Mouse (Mus musculus) stomach, postnatal 0 days (tissue): ENCODE measurements around the gene H1foo. TPM values are rescaled to one million over a fixed set of nuclear protein-coding genes. Genes with fewer than 3 reads are reported as not detected.
A peak's percentile ranks its signal among the peaks of the same experiment; 100 is the strongest.

Source experiments
- ATAC-seq: fragments of 200-750 bp; cut with Nextera tagmentation; 2 replicates; pipeline ENCODE4 v1.8.0; 2017; ENCODE audit not compliant: low FRiP score, low TSS enrichment
- DNase-seq: peaks from one replicate; pipeline ENCODE4 v3.0.0-alpha.2; 2016; ENCODE audit warnings: low spot score
- H3K27ac ChIP-seq: fragments of 300-500 bp; sonication (generic); replicated peaks from 2 replicates; pipeline ENCODE4 v1.5.1; 2014; ENCODE audit warnings: mild to moderate bottlenecking, control low read depth
- H3K27me3 ChIP-seq: fragments of 300-500 bp; sonication (generic); 2 replicates; pipeline ENCODE4 v1.6.1; 2014; ENCODE audit warnings: low read length; ENCODE audit not compliant: control insufficient read depth, insufficient read depth
- H3K36me3 ChIP-seq: fragments of 300-500 bp; sonication (generic); 2 replicates; pipeline ENCODE4 v1.6.1; 2014; ENCODE audit warnings: low read length, mixed read lengths; ENCODE audit not compliant: control insufficient read depth, insufficient read depth
- H3K4me1 ChIP-seq: fragments of 300-500 bp; sonication (generic); replicated peaks from 2 replicates; pipeline ENCODE4 v1.6.1; 2014; ENCODE audit warnings: antibody characterized with exemption; ENCODE audit not compliant: control insufficient read depth, insufficient read depth
- H3K4me2 ChIP-seq: fragments of 300-500 bp; sonication (generic); replicated peaks from 2 replicates; pipeline ENCODE4 v1.6.1; 2014; ENCODE audit warnings: low read depth, mild to moderate bottlenecking, control low read depth, moderate library complexity
- H3K4me3 ChIP-seq: fragments of 300-500 bp; sonication (generic); 2 replicates; pipeline ENCODE4 v1.5.1; 2014; ENCODE audit warnings: low read depth, low read length, control low read depth
- H3K9ac ChIP-seq: fragments of 300-500 bp; sonication (generic); 2 replicates; pipeline ENCODE4 v1.6.1; 2014; ENCODE audit warnings: mild to moderate bottlenecking, low read length, control low read depth, mixed read lengths
- H3K9me3 ChIP-seq: fragments of 300-500 bp; sonication (generic); 2 replicates; pipeline ENCODE4 v1.6.1; 2016; ENCODE audit warnings: low read length; ENCODE audit not compliant: control insufficient read depth
- CTCF ChIP-seq: IDR thresholded peaks from 2 replicates; pipeline ENCODE4 v1.5.1; 2016; ENCODE audit warnings: antibody characterized with exemption, low read depth, mild to moderate bottlenecking, moderate library complexity
- EP300 ChIP-seq: optimal IDR thresholded peaks from 2 replicates; pipeline ENCODE3; 2016; ENCODE audit warnings: antibody characterized with exemption
- WGBS: fragments of 180-500 bp; shearing (Covaris S2); extraction: QIAGEN DNeasy Blood & Tissue Kit; methylation state at CpG from one replicate; pipeline ENCODE4 v1.1.7; 2014; 5-methylcytosine and 5-hydroxymethylcytosine counted together
- polyA plus RNA-seq: library from polyadenylated mRNA; unstranded; fragments of >200 nt; fragmentation: Nextera tagmentation; extraction: Ambion mirVana; gene quantifications from 2 replicates; pipeline ENCODE4 v1.2.1, GENCODE M21; 2015

Gene H1foo
- polyA plus RNA-seq, 1 experiment from 2014 or later: not detected

GRCm38 (mm10) chr6:115918615-115919014 is 26.1 kb upstream of the H1foo start:
- Histone ChIP-seq H3K9me3 (no peaks in the 10 kb centered on the region), H3K4me2 (no peak overlapping the region), H3K27me3 (no peaks in the 10 kb centered on the region), H3K9ac (no peak overlapping the region), H3K4me3 (no peak overlapping the region), H3K27ac (no peak overlapping the region), H3K36me3 (no peaks in the 10 kb centered on the region), H3K4me1 (no peaks in the 10 kb centered on the region)
- no peak for TF ChIP-seq EP300
- no peak for TF ChIP-seq CTCF
- WGBS: 100% methylated on average over 1 of the region's 1 CpGs
- ATAC-seq (no peak), DNase-seq (no peak)

GRCm38 (mm10) chr6:115919876-115920275 is 24.9 kb upstream of the H1foo start:
- no peak overlapping the region for H3K4me2 ChIP-seq
- no peaks in the 10 kb centered on the region for H3K4me1 ChIP-seq
- 81% methylated on average over 5 of the region's 5 CpGs for WGBS
- ATAC-seq (no peak), DNase-seq (no peak)
- TF ChIP-seq CTCF (no peak), EP300 (no peak)
- no peaks in the 10 kb centered on the region for H3K9me3 ChIP-seq
- no peaks in the 10 kb centered on the region for H3K36me3 ChIP-seq
- no peak overlapping the region for H3K4me3 ChIP-seq
- no peaks in the 10 kb centered on the region for H3K27me3 ChIP-seq
- no peak overlapping the region for H3K9ac ChIP-seq
- no peak overlapping the region for H3K27ac ChIP-seq

- DNase-seq (no peak), ATAC-seq (0 out of 2 replicates have a peak, but pooled peaks have one; percentile 46)
- Histone ChIP-seq H3K27ac (no peak overlapping the region), H3K36me3 (no peaks in the 10 kb centered on the region), H3K4me3 (no peak overlapping the region), H3K4me2 (no peak overlapping the region), H3K4me1 (no peaks in the 10 kb centered on the region), H3K9ac (no peak overlapping the region), H3K27me3 (no peaks in the 10 kb centered on the region), H3K9me3 (no peaks in the 10 kb centered on the region)
- TF ChIP-seq EP300: no peak
- TF ChIP-seq CTCF: no peak
- 40% methylated on average over 6 of the region's 6 CpGs for WGBS
Measured at GRCm38 (mm10) chr6:115924829-115925228, 19.9 kb upstream of the H1foo start.

- WGBS: 84% methylated on average over 10 of the region's 10 CpGs
- no peaks in the 10 kb centered on the region for H3K27me3 ChIP-seq
- no peak overlapping the region for H3K4me3 ChIP-seq
- no peak overlapping the region for H3K4me2 ChIP-seq
- no peak for ATAC-seq
- TF ChIP-seq CTCF (no peak), EP300 (no peak)
- no peak for DNase-seq
- no peaks in the 10 kb centered on the region for H3K36me3 ChIP-seq
- H3K9me3 ChIP-seq: no peaks in the 10 kb centered on the region
- no peak overlapping the region for H3K27ac ChIP-seq
- no peak overlapping the region for H3K9ac ChIP-seq
- no peaks in the 10 kb centered on the region for H3K4me1 ChIP-seq
Measured at GRCm38 (mm10) chr6:115926416-115926815, 18.3 kb upstream of the H1foo start.

GRCm38 (mm10) chr6:115927292-115928242 is 17.2 kb upstream of the H1foo start:
- H3K9ac ChIP-seq: no peak overlapping the region
- H3K4me3 ChIP-seq: no peak overlapping the region
- H3K27me3 ChIP-seq: no peaks in the 10 kb centered on the region
- no peaks in the 10 kb centered on the region for H3K36me3 ChIP-seq
- WGBS: 77% methylated on average over 10 of the region's 10 CpGs
- H3K4me1 ChIP-seq: no peaks in the 10 kb centered on the region
- no peak overlapping the region for H3K27ac ChIP-seq
- no peak for DNase-seq
- ATAC-seq: no peak
- no peak for TF ChIP-seq EP300
- no peak for TF ChIP-seq CTCF
- H3K9me3 ChIP-seq: no peaks in the 10 kb centered on the region
- no peak overlapping the region for H3K4me2 ChIP-seq

- 34% methylated on average over 5 of the region's 5 CpGs for WGBS
- no peaks in the 10 kb centered on the region for H3K9me3 ChIP-seq
- no peak overlapping the region for H3K27ac ChIP-seq
- H3K9ac ChIP-seq: no peak overlapping the region
- TF ChIP-seq CTCF (no peak), EP300 (no peak)
- ATAC-seq (no peak), DNase-seq (no peak)
- H3K4me3 ChIP-seq: no peak overlapping the region
- no peaks in the 10 kb centered on the region for H3K4me1 ChIP-seq
- no peaks in the 10 kb centered on the region for H3K36me3 ChIP-seq
- H3K4me2 ChIP-seq: no peak overlapping the region
- H3K27me3 ChIP-seq: no peaks in the 10 kb centered on the region
Measured at GRCm38 (mm10) chr6:115930018-115930417, 14.7 kb upstream of the H1foo start.
